Mouse (Mus musculus) liver, adult 2 months (tissue): ENCODE data around the gene Pknox1.

Source experiments
- CTCF ChIP-seq: fragments of 200-500 bp; IDR thresholded peaks from 2 replicates; pipeline ENCODE4 v1.5.1; 2011; ENCODE audit warnings: low read depth, low read length, control low read depth
- POLR2A ChIP-seq: fragments of 200-500 bp; IDR thresholded peaks from 2 replicates; pipeline ENCODE4 v1.6.1; 2011; ENCODE audit warnings: low read length, control low read depth; ENCODE audit not compliant: insufficient read depth; ENCODE audit errors: extremely low read depth

DNA sequence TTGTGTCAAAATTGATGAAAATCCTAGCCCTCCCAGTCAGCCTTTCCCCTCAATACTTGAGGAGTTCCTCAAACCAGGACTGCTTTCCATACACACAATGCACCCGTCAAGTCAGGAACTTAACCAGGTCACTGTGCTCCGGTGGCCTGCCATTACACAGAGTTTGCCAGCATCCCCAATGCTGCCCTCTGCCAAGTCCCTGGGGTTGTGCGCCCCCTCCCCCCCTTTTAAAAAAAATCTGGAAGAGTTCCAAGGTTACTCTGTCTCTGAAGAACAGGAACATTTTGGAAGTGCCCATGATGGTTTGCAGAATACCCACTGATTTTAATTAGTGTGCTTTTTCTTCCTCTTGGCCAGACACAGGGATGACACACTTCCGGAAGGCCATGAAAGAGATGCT is 75.1 kb downstream of the Pknox1 start:
- TF ChIP-seq CTCF (no peak), POLR2A (no peak)
